Mouse (Mus musculus): ENCODE data around the gene Dlec1.

- TF ChIP-seq CTCF (IDR thresholded peaks at IDR 0.05; ENCODE audit: extremely low read depth, insufficient read depth, low read length) (no peak), POLR2A (IDR thresholded peaks at IDR 0.05; ENCODE audit: extremely low read depth, insufficient read depth, low read length) (no peak)
Observed at GRCm38 (mm10) chr9:119145638-119146037, 43.4 kb downstream of the Dlec1 start.
